Mouse (Mus musculus) liver, embryonic 14.5 days (tissue): ENCODE measurements around the gene Ncoa6.

Experiments
- CTCF ChIP-seq: IDR thresholded peaks from 2 replicates; pipeline ENCODE4 v1.5.1; 2016; ENCODE audit warnings: antibody characterized with exemption, low read depth, control low read depth
- EP300 ChIP-seq: IDR thresholded peaks from 2 replicates; pipeline ENCODE4 v1.6.1; 2016; ENCODE audit warnings: antibody characterized with exemption, low read depth

GRCm38 (mm10) chr2:155386534-155386899 is 87.2 kb downstream of the Ncoa6 start:
- TF ChIP-seq CTCF: no peak
- no peak for TF ChIP-seq EP300
